Mouse (Mus musculus): ENCODE measurements around the gene Ryk.

The Ryk gene

GRCm38 (mm10) chr9:102834742-102835591, at the start of gene Ryk:
Gene Ryk (plus strand): TSS chr9:102834917.
- ATAC-seq (ENCODE audit: low TSS enrichment): peak; percentile 83

DNA sequence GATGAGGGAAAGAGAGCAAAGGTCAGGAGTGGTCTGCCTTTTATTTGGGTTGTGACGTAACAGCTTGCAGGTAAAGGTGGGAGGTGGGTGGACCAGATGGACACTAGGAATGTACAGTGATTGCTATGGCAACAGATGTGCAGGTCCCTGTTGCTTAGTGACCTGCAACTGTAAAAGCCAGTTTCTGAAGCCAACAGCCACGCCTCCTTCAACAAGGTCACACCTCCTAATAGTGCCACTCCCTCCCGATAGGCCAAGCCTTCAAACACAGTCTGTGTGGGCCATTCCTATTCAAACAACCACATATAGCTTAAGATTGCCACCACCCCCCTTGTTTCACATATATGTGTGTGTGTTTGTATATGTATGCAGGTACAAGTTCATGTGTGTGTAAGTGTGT, 45.2 kb upstream of the Ryk start:
- ATAC-seq (ENCODE audit: low TSS enrichment): no peak

- no peak for ATAC-seq (ENCODE audit: low TSS enrichment)
These were observed 42.9 kb upstream of the Ryk start for GRCm38 (mm10) chr9:102791845-102792244.

GRCm38 (mm10) chr9:102792836-102793235, 41.9 kb upstream of the Ryk start:
- ATAC-seq (ENCODE audit: low TSS enrichment): no peak

- no peak for ATAC-seq (ENCODE audit: low TSS enrichment)
These were observed 41.4 kb upstream of the Ryk start for GRCm38 (mm10) chr9:102793286-102793809.

DNA sequence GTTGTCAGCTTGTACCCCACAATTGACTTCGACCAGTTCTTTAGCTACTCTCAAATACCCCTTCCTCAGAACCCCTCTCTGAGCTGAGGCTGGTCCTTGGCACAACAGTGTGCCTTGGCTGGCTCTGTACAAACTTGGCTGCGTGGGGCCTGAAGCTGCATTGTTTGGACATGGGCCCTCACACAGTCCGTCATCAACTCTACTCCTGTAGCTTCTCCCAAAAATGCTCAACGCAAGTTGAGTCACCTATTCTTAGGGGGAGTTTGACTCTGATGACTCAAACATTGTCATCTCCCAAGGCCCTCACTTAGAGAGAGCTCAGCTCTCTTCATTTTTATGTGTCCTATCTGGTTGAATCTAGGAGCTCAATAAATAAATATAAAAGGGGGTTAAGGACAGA, 36.3 kb upstream of the Ryk start:
- ATAC-seq (ENCODE audit: low TSS enrichment): no peak

GRCm38 (mm10) chr9:102806056-102806573, 28.6 kb upstream of the Ryk start:
- ATAC-seq (ENCODE audit: low TSS enrichment): no peak

DNA sequence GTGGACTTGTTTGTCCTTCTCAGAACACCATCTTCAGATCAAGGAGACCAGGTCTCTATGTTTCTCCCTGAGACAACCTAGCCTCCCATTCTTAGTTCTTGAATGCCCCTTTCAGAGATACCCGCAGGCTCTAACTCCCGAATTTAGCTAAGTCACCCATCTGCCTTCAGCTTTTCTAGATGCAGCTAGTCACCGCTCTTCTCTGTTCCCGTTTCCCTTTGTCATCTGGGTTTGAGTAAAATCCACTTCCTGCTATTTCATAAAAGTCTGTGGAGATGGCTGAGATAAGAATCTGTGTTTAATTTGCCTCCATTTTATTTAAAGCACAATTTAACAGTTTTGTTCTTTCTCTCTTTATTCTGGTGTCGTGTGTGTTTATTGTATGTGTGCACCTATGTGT, 23.5 kb upstream of the Ryk start:
- no peak for ATAC-seq (ENCODE audit: low TSS enrichment)

DNA sequence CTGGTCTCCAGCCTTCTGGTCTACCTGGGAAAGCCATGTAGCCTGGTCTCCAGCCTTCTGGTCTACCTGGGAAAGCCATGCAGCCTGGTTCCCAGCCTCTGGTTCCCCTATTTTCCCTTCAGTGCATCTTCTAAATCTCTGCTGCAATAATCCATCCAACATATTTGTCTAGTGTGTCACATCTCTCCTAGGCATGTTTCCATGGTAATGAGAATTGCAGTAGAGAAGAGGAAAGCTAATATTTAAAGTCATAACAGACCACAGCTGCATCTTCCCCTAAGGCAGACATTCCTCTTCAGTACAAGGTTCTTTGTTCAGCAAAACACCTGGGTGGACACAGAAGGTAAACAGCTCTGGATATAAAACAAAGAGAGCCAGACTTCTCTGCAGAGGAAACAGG, 16.5 kb upstream of the Ryk start:
- no peak for ATAC-seq (ENCODE audit: low TSS enrichment)

- no peak for ATAC-seq (ENCODE audit: low TSS enrichment)
These were observed 6.1 kb upstream of the Ryk start for GRCm38 (mm10) chr9:102828604-102829003.

DNA sequence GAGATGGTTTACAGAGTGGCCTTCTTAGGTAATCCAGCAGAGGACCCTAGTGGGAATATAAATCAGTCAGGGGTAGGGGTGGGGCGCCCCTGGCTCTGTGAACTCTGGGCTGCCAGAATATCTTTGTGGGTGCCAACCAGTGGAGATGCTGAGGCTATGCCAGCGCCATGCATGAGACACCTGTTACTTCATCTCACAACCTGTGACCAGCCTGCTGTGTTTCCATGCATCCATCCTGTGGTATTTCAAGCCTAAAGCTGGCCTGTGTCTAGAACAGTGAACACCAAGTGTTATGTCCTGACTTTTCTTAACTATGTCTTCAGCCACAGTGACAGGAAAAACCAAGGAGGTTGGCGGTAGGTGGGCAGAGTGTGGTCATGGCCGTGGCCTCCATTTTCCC, 3.2 kb upstream of the Ryk start:
- no peak for ATAC-seq (ENCODE audit: low TSS enrichment)

DNA sequence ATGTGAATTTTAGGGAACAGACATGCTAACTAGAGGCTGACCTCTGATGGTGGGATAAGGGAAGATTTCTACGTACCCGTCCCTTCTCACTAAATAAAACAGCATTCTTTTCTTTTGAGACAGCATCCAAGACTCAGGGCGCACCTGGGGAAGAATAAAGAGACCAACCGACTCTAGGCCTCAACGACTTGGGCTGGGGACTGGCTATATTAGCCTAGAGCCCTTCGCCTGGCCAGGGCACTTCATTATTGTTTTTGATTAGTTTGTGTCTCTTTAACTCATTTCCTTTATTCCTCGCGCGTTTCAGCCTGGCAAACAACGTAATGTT, 339 bp upstream of the Ryk start:
- no peak for ATAC-seq (ENCODE audit: low TSS enrichment)

DNA sequence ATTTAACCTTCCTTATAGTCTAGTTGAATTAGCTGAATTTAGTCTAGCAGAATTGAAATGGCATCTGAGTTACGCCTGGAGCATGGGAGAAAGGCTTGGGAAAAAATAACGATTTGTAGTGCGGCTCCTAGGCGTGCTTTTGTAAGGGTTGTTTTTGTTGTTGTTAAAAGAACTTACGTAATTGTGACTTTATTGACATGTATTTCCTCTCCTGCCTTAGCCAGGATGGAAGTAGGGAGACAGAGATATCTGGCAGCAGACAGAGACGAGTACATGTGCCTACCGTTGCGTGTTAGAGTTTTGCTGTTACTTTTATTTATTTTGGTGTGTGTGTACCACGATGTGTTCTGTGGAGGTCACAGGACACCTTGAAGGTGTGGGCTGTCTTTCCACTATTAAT, 1.6 kb downstream of the Ryk start:
- no peak for ATAC-seq (ENCODE audit: low TSS enrichment)

DNA sequence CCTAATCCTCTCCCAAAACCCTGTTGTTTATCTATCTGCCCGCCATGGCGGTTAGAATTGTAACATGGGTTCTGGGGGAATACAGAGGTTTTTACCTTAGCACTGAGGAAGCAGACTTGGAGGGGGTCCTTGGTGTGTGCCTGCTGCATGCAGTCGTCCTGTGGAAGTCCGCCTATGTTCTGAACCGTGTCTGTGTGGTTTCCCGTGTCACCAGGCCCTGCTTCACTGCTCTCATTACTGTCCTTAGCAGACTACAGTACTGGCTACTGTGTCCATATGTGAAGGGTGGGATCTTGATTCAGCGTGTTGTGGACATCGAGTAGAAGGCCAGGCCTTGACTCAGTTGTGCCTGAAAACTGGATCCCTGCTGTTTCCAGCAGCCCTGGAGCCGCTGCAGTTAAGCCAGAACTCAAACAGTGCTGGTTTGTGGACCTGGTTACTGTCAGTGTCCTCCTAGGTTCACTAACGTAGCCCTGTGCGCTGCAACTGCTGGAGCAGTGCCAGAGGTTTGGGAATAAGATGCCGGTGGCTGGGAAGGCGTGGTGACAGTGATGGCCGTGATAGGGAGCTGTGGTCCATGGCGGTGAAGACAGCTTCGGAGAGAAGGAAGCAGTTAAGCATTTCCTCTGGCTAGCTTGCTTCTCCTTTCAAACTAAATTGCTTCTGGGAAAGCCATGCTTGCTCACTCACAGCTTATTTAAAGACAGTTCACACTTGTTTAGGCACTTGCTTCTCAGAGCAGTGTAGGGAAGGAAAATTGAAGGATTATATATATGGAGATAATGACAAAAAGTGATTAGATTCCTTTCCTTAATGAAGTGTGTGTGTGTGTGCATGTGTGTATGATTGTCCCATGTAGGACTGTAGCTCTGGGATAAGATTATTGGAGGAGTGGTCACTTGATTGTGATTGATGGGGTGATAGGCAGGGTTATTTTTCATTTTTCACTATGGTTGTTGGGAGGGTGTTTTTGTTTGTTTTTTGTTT, 6.4 kb downstream of the Ryk start:
- ATAC-seq (ENCODE audit: low TSS enrichment): 0 out of 2 replicates have a peak, but pooled peaks have one; percentile 19

GRCm38 (mm10) chr9:102841832-102842231, 7.1 kb downstream of the Ryk start:
- no peak for ATAC-seq (ENCODE audit: low TSS enrichment)

- ATAC-seq (ENCODE audit: low TSS enrichment): peak; percentile 45; the same call in 1 of the 2 replicates
These were observed 7.8 kb downstream of the Ryk start for GRCm38 (mm10) chr9:102842498-102842897.

GRCm38 (mm10) chr9:102843577-102843976, 8.9 kb downstream of the Ryk start:
- ATAC-seq (ENCODE audit: low TSS enrichment): no peak

DNA sequence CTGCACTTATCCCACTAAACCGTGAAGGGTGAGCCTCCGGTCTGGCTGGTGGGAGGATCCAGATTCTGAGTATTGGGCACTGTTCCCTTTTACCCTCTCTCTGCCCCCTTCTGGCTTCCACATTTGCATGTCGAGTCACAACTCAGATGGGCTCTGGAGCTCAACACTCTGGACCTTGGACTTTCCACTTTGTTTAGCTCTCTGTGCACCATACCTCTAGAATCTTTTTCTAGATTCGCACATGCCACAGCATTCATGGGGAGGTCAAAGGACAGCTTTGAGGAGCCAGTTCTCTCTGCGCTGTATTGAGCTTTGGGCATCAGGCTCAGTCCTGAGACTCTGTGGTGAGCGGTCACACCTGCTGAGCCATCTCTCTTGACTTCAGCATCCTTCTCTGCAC, 11.1 kb downstream of the Ryk start:
- no peak for ATAC-seq (ENCODE audit: low TSS enrichment)

- ATAC-seq (ENCODE audit: low TSS enrichment): no peak; the same call in 1 of the 2 replicates
These were observed 11.6 kb downstream of the Ryk start for GRCm38 (mm10) chr9:102846348-102846747.

- ATAC-seq (ENCODE audit: low TSS enrichment): no peak
These were observed 17.6 kb downstream of the Ryk start for GRCm38 (mm10) chr9:102852076-102853022.

DNA sequence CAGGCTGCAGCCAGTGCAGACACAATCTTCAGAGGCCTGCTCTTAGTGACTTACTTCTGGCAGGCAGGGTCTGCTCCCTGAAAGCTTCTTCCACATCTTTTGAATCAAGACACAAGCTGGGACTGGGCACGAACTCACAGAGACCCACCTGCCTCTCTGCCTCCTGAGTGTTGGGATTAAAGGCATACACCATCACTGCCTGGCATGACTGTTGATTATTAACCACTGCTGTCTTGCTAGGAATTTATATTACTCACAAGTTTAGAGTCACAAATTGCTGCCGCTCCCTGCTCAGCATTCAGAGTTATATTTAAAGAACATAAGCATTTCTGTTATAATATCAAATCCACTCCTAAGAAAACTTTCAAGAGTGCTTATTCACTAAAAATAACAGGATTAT, 23.1 kb downstream of the Ryk start:
- ATAC-seq (ENCODE audit: low TSS enrichment): no peak
